Mouse (Mus musculus) liver, adult 2 months (tissue): ENCODE measurements at regions not wholly inside any gene's neighbourhood (a gene's known extent, or its start where the extent isn't known, plus 50 kb on each side); places are given as distances from the start of the nearest gene placed in this dataset.
"Not testable (repeated sequence)": the region's sequence is repeated elsewhere in the genome, so short reads cannot be mapped to it uniquely, and the experiment has no call there.

Source experiments
- DNase-seq: peaks from one replicate; pipeline ENCODE4 v3.0.0-alpha.2; 2011; ENCODE audit warnings: low read depth, low spot score; ENCODE audit errors: extremely low read depth
- H3K27ac ChIP-seq: fragments of 200-500 bp; replicated peaks from 2 replicates; pipeline ENCODE4 v1.5.1; 2012; ENCODE audit warnings: low read depth, mild to moderate bottlenecking, control low read depth, inconsistent platforms, low read length; ENCODE audit not compliant: insufficient read depth
- H3K27me3 ChIP-seq: fragments of 200-500 bp; 2 replicates; pipeline ENCODE4 v1.6.1; 2012; ENCODE audit warnings: mild to moderate bottlenecking, moderate library complexity, low read length, inconsistent platforms; ENCODE audit not compliant: control insufficient read depth, insufficient read depth
- H3K36me3 ChIP-seq: fragments of 200-500 bp; 2 replicates; pipeline ENCODE4 v1.6.1; 2012; ENCODE audit warnings: low read length, inconsistent platforms; ENCODE audit not compliant: control insufficient read depth, insufficient read depth
- H3K4me1 ChIP-seq: fragments of 200-500 bp; 2 replicates; pipeline ENCODE4 v1.6.1; 2011; ENCODE audit warnings: low read length; ENCODE audit not compliant: control insufficient read depth, insufficient read depth
- H3K4me3 ChIP-seq: fragments of 200-500 bp; 2 replicates; pipeline ENCODE4 v1.5.1; 2011; ENCODE audit warnings: low read depth, mild to moderate bottlenecking, control low read depth, low read length, moderate library complexity; ENCODE audit not compliant: insufficient read depth
- H3K79me2 ChIP-seq: fragments of 200-500 bp; 2 replicates; pipeline ENCODE4 v1.6.1; 2012; ENCODE audit warnings: inconsistent platforms, mild to moderate bottlenecking, low read length, moderate library complexity; ENCODE audit not compliant: control insufficient read depth, insufficient read depth
- H3K9ac ChIP-seq: fragments of 200-500 bp; 2 replicates; pipeline ENCODE4 v1.6.1; 2012; ENCODE audit warnings: low read depth, mild to moderate bottlenecking, control low read depth, inconsistent platforms, low read length
- CTCF ChIP-seq: fragments of 200-500 bp; IDR thresholded peaks from 2 replicates; pipeline ENCODE4 v1.5.1; 2011; ENCODE audit warnings: low read depth, low read length, control low read depth
- POLR2A ChIP-seq: fragments of 200-500 bp; IDR thresholded peaks from 2 replicates; pipeline ENCODE4 v1.6.1; 2011; ENCODE audit warnings: low read length, control low read depth; ENCODE audit not compliant: insufficient read depth; ENCODE audit errors: extremely low read depth
- whole genome bisulfite sequencing: fragments of 180-500 bp; shearing (Covaris S2); methylation state at CpG from one replicate; pipeline ENCODE4 v1.1.7; 2018; 5-methylcytosine and 5-hydroxymethylcytosine counted together

DNA sequence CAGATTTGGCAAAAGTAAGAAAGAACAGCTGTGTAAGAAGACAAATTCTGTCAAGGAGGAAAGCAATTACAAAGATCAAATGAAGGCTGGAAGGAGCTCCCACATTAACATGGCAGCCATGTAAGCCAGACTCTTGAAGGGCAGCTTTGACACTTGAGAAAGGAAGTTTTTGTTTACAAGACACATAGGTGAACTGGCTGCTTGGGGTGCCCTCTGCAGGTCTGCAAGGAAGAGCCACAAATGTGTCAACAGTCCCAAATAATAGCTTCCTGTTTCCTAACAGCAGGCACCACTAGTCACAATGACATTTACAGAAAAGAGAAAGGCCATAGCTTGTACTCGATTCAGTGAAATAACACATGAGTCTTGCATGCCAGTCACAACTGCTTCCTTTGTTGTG, 256.6 kb upstream of the Olfr1507 start:
- not testable (repeated sequence) for H3K4me1 ChIP-seq, H3K9ac ChIP-seq, H3K36me3 ChIP-seq, H3K4me3 ChIP-seq, DNase-seq, H3K27me3 ChIP-seq, H3K79me2 ChIP-seq, H3K27ac ChIP-seq
- 70% methylated on average over 1 of the region's 1 CpGs for WGBS

DNA sequence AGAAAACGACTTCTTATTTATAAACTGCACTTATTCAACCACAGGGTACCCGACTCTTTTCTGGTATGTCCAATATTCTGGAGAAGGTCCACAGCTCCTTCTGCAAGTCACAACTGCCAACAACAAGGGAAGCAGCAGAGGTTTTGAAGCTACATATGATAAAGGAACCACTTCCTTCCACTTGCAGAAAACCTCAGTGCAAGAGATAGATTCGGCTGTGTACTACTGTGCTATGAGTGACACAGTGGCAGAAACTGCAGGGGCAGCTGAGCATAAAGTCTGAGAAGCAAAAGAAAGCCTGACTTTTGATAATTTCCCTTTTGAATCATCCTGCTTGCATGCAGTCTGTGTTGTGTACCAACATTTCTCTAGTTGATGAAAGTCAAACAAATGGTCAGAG, 231.1 kb upstream of the Olfr1507 start:
- H3K4me3 ChIP-seq, H3K79me2 ChIP-seq, H3K27ac ChIP-seq, H3K36me3 ChIP-seq, H3K27me3 ChIP-seq, H3K9ac ChIP-seq, DNase-seq, H3K4me1 ChIP-seq: not testable (repeated sequence)
- 48% methylated on average over 2 of the region's 3 CpGs for WGBS

DNA sequence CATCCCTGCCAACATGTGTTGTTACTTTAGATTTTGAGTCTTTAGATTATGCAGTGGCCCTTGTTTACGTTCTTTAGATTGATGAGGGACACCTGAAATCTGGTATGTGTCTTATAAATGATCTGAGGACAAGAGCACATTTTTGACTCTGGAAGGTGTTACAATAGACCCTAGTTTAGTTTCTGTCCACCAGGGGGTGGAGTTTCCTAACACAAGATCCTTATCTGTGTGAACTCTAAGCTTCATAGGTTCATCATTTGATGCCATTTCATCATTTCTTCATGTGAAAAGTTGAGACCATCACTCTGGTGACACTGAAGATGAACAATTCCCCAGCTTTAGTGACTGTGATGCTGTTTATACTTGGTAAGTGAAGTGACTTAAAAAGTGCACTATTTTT, 229.4 kb upstream of the Olfr1507 start:
- H3K36me3 ChIP-seq, H3K27me3 ChIP-seq, DNase-seq, H3K4me1 ChIP-seq, H3K4me3 ChIP-seq, H3K9ac ChIP-seq, H3K27ac ChIP-seq, H3K79me2 ChIP-seq: not testable (repeated sequence)
- 77% methylated on average over 1 of the region's 1 CpGs for WGBS

DNA sequence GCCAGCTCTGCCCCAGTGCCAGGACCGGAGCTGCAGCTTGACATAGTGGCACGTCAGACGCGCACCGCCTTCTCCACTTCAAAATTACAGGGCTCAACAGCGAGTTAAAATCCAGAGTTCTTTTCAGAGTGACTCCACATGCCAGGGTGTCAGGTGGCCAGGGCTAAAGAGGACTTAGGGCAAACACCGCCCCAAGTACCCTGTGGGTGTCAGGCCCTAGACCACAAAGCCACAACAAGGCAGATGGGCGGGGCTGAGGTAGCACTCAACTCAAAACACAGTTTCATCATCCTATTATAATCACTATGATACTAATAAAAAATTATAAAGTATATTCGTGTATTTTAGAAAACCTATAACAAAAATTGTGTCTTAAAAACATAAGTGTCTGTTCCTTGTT, 225.1 kb upstream of the Olfr1507 start:
- no peaks in the 10 kb centered on the region for H3K4me1 ChIP-seq
- TF ChIP-seq POLR2A (no peak), CTCF (no peak)
- H3K27ac ChIP-seq: no peak overlapping the region
- H3K36me3 ChIP-seq: no peaks in the 10 kb centered on the region
- H3K4me3 ChIP-seq: no peak overlapping the region
- no peak overlapping the region for H3K9ac ChIP-seq
- no peak for DNase-seq
- no peaks in the 10 kb centered on the region for H3K27me3 ChIP-seq
- 80% methylated on average over 9 of the region's 9 CpGs for WGBS
- no peaks in the 10 kb centered on the region for H3K79me2 ChIP-seq

DNA sequence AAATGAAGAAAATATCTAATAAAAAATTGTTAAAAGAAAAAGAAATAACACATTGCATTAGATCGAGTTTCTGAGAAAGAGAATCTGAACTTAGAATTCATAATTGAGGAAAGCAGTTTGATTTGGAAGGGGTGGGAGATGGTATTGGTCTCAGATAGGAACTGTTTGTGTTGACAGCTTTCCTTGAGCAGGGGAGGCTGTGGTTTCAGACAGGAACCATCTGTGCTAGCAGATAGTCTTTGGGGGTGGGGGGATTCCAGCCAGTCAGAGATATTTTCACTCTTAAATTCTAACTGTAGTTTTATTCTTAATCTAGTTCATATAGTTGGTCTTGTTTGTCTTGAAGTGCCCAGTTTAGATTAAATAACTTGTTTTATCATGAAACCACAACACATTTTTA, 205.3 kb upstream of the Olfr1507 start:
- H3K27ac ChIP-seq, H3K9ac ChIP-seq, H3K79me2 ChIP-seq, H3K4me3 ChIP-seq, DNase-seq, H3K27me3 ChIP-seq, H3K36me3 ChIP-seq, H3K4me1 ChIP-seq: not testable (repeated sequence)
- WGBS: 47% methylated on average over 1 of the region's 1 CpGs

DNA sequence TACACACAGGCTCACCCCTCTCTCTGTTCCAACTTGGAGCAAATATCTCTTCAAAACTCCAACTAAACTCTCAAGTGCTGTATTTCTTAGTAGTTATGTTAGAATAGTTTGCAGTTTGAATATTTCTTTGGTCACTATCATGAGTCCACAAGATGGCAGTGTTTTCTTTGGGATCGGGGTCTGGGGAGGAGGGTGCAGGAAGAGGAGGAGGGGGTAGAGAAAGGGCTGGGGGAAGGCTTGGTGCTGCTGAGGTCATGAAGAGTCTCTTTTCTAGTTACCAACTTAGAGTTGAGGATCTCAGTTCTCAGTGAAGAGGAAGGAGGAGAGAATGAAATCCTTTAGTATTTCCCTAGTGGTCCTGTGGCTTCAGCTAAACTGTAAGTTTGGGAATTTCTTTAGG, 188.1 kb upstream of the Olfr1507 start:
- no CpG with 5 or more reads among the region's 1 CpGs for WGBS
- H3K27me3 ChIP-seq, H3K4me3 ChIP-seq, DNase-seq, H3K4me1 ChIP-seq, H3K79me2 ChIP-seq, H3K27ac ChIP-seq, H3K36me3 ChIP-seq, H3K9ac ChIP-seq: not testable (repeated sequence)

DNA sequence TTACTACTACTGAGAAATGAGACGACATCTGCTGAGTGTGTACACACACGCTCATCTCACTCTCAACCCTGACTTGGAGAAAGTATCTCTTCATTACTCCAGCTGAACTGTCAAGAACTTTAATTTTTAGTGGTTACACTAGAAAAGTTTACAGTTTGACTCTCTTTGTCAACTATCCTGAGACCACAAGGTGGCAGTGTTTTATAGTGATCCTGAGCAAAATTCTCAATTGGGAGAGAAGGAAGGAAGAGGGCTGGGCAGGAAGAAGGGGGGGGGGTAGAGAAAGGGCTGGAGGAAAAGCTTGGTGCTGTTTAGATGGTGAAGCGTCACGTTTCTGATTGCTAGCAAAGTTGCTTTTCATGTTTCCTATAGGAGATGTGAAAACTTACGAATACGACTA, 158.8 kb upstream of the Olfr1507 start:
- no peaks in the 10 kb centered on the region for H3K27me3 ChIP-seq
- no peak overlapping the region for H3K9ac ChIP-seq
- H3K4me1 ChIP-seq: no peaks in the 10 kb centered on the region
- H3K4me3 ChIP-seq: no peak overlapping the region
- TF ChIP-seq POLR2A (no peak), CTCF (no peak)
- H3K79me2 ChIP-seq: no peaks in the 10 kb centered on the region
- 61% methylated on average over 6 of the region's 6 CpGs for WGBS
- H3K36me3 ChIP-seq: no peaks in the 10 kb centered on the region
- no peak for DNase-seq
- H3K27ac ChIP-seq: no peak overlapping the region
